Mouse (Mus musculus) left cerebral cortex, postnatal 14 days (tissue): ENCODE measurements around the gene Sprtn. TPM values are rescaled to one million over a fixed set of nuclear protein-coding genes. Genes with fewer than 3 reads are reported as not detected.

ENCODE experiments used
- DNase-seq, 2 experiments: peaks; one replicate each; pipeline ENCODE4 v3.0.0; 2021 to 2022; ENCODE audit warnings: low spot score in 2 of 2, mixed read lengths in 1 of 2
- intact Hi-C: fragments of 180-260 bp; cut with DNase I; formaldehyde crosslinking; loops from one replicate; pipeline ENCODE4 v1.15.1; 2025
- total RNA-seq, 2 experiments: library from RNA; stranded (reverse); gene quantifications; 2 replicates each; pipeline ENCODE4 v1.2.3; 2021

The Sprtn gene
- total RNA-seq, 2 experiments from 2014 or later, result 13.8 to 14.8 TPM

- intact Hi-C loops, result no loop called here
- DNase-seq, result no peak
These were observed 34.7 kb downstream of the Sprtn start for GRCm38 (mm10) chr8:124932435-124932834.

GRCm38 (mm10) chr8:124935116-124935515 is 37.4 kb downstream of the Sprtn start:
- intact Hi-C loops, result no loop called here

GRCm38 (mm10) chr8:124936699-124937098 is 39.0 kb downstream of the Sprtn start:
- intact Hi-C loops, result no loop called here
- DNase-seq, result no peak

More at GRCm38 (mm10) chr8:124935116-124935515, 37.4 kb downstream of the Sprtn start:
- no peak for DNase-seq

GRCm38 (mm10) chr8:124937293-124937692 is 39.6 kb downstream of the Sprtn start:
- DNase-seq, result no peak
- intact Hi-C loops, result no loop called here

GRCm38 (mm10) chr8:124943801-124944200 is 46.1 kb downstream of the Sprtn start:
- intact Hi-C loops, result no loop called here

GRCm38 (mm10) chr8:124944406-124944805 is 46.7 kb downstream of the Sprtn start:
- no peak for DNase-seq
- intact Hi-C loops, result no loop called here

More at GRCm38 (mm10) chr8:124943801-124944200, 46.1 kb downstream of the Sprtn start:
- DNase-seq, result no peak

GRCm38 (mm10) chr8:124947865-124948732 is 50.4 kb downstream of the Sprtn start:
- DNase-seq, result peak in 1 of 2 experiments; percentile 52
- intact Hi-C loops, result loop anchor here (2.0 to 5.0 kb wide), 3 partner anchors 51 to 79 kb away; partner anchors contain the start of genes Exoc8, Sprtn and Tsnax

- intact Hi-C loops, result loop anchor here (2.0 to 5.0 kb wide), 3 partner anchors 51 to 79 kb away; partner anchors contain the start of genes Exoc8, Sprtn and Tsnax
- DNase-seq, result peak in 1 of 2 experiments; percentile 37
These were observed 51.0 kb downstream of the Sprtn start for GRCm38 (mm10) chr8:124948733-124949111.

GRCm38 (mm10) chr8:124949209-124950068 is 51.8 kb downstream of the Sprtn start, which contains the start of gene Egln1:
TSS of gene Egln1 (minus strand) at chr8:124949324.
- intact Hi-C loops, result loop anchor here (2.0 to 5.0 kb wide), 3 partner anchors 52 to 78 kb away; partner anchors contain the start of genes Exoc8, Sprtn and Tsnax
- DNase-seq, result peak; percentile 47 to 74

- intact Hi-C loops, result no loop called here
- no peak for DNase-seq
These were observed 52.4 kb downstream of the Sprtn start for GRCm38 (mm10) chr8:124950069-124950456.

GRCm38 (mm10) chr8:124950865-124951264 is 53.2 kb downstream of the Sprtn start:
- intact Hi-C loops, result no loop called here
- DNase-seq, result no peak

GRCm38 (mm10) chr8:124953188-124953587 is 55.5 kb downstream of the Sprtn start:
- intact Hi-C loops, result no loop called here
- DNase-seq, result no peak

- intact Hi-C loops, result no loop called here
These were observed 56.9 kb downstream of the Sprtn start for GRCm38 (mm10) chr8:124954572-124955082.

More at GRCm38 (mm10) chr8:124954572-124955082, 56.9 kb downstream of the Sprtn start:
- DNase-seq, result no peak

Other genes starting within 250 kb of the Sprtn start
- gene 2310022B05Rik, start 234.5 kb upstream of the Sprtn start, total RNA-seq, result 10 to 100 TPM; 50.4 to 60.0 TPM
- 10 to 100 TPM; 50.6 TPM for gene Ttc13, start 175.9 kb upstream of the Sprtn start, total RNA-seq
- gene Arv1, start 175.7 kb upstream of the Sprtn start, total RNA-seq, result 10 to 100 TPM; 11.0 to 14.8 TPM
- gene Fam89a, start 146.1 kb upstream of the Sprtn start, total RNA-seq, result under 1 TPM; 0.34 to 0.62 TPM
- gene Trim67, start 104.8 kb upstream of the Sprtn start, total RNA-seq, result 1 to 10 TPM; 5.1 to 5.8 TPM
- 10 to 100 TPM; 56.2 to 60.9 TPM for gene Gnpat, start 34.9 kb upstream of the Sprtn start, total RNA-seq
- 10 to 100 TPM; 20.1 to 20.4 TPM for gene 2810004N23Rik, start 34.8 kb upstream of the Sprtn start, total RNA-seq
- gene Exoc8, start 181 bp upstream of the Sprtn start, total RNA-seq, result 10 to 100 TPM; 35.9 to 36.5 TPM
- gene Egln1, start 51.4 kb downstream of the Sprtn start, total RNA-seq, result 10 to 100 TPM; 57.5 to 58.0 TPM
- gene Tsnax, start 115.1 kb downstream of the Sprtn start, total RNA-seq, result 100 to 1,000 TPM; 102 to 108 TPM
- 1 to 10 TPM; 1.9 to 4.0 TPM for gene Disc1, start 156.3 kb downstream of the Sprtn start, total RNA-seq